Mouse (Mus musculus): ENCODE measurements around the gene Ptgir. TPM values are rescaled to one million over a fixed set of nuclear protein-coding genes. Genes with fewer than 3 reads are reported as not detected.

Gene Ptgir
- polyA plus RNA-seq, 1 experiment from 2014 or later = 2.1 TPM

DNA sequence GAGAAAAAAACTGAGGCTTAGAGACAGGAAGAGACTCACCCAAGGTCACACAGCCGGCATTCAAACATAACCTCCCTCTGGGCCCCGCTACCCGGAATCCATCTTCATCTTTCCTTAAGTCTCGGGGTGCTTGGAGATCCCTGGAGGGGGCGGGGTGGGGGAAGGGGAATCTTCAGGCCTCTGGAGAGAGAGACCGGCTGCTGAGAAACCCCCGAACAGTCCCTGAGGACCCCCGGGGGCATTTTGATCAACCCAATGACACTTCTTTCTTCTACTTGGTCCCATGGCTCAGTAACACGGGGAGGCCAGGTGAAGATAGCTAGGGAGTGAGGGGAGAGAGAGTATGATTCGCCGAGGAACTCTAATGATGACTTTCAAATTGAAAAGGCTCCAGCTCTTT, 30.3 kb upstream of the Ptgir start:
- H3K4me1 ChIP-seq = peaks cover 45% of the 10 kb centered on the region
- 8% methylated on average over 11 of the region's 11 CpGs for WGBS

DNA sequence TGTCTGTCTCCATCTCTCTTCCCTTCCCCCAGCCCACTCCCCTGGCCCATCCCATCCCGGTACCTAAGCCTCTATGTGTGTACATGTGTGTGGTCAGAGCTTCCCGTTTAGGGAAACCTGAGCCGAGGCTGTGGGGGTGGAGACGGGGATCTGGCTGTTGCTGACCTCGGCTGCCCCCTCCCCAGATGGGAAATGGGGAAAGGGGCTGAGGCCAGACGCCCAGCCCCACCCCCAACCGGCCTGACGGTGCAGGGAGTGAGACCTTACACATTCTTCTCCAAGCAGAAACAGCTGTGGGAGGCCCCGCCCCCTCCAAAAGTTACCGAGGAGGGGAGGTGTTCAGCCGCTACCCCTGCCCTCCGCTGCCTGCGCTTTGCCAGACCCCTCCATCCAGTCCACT, 29.7 kb upstream of the Ptgir start:
- no peaks in the 10 kb centered on the region for H3K9me3 ChIP-seq (replicated peaks)
- peaks cover 45% of the 10 kb centered on the region for H3K4me1 ChIP-seq
- peak overlapping the region; percentile 81 for H3K9ac ChIP-seq
- H3K27me3 ChIP-seq = no peaks in the 10 kb centered on the region
- peak overlapping the region; percentile 81 for H3K27ac ChIP-seq
- peak; percentile 3; the same call in 1 of the 2 replicates for ATAC-seq (replicated peaks; ENCODE audit: low FRiP score)
- peaks cover 14% of the 10 kb centered on the region; the same call in 1 of the 2 replicates for H3K36me3 ChIP-seq
- whole genome bisulfite sequencing = 3% methylated on average over 13 of the region's 13 CpGs
- H3K4me2 ChIP-seq = peak overlapping the region; percentile 96
- peak overlapping the region; percentile 81 for H3K4me3 ChIP-seq (replicated peaks)

More for the DNA sequence above, 30.3 kb upstream of the Ptgir start:
- H3K27me3 ChIP-seq = no peaks in the 10 kb centered on the region
- H3K9me3 ChIP-seq (replicated peaks) = no peaks in the 10 kb centered on the region
- peak overlapping the region; percentile 81 for H3K27ac ChIP-seq
- peaks cover 13% of the 10 kb centered on the region; the same call in 1 of the 2 replicates for H3K36me3 ChIP-seq
- no peak for ATAC-seq (replicated peaks; ENCODE audit: low FRiP score)
- peak overlapping the region; percentile 96 for H3K4me2 ChIP-seq
- peak overlapping the region; percentile 81 for H3K9ac ChIP-seq
- H3K4me3 ChIP-seq (replicated peaks) = peak overlapping the region; percentile 81

DNA sequence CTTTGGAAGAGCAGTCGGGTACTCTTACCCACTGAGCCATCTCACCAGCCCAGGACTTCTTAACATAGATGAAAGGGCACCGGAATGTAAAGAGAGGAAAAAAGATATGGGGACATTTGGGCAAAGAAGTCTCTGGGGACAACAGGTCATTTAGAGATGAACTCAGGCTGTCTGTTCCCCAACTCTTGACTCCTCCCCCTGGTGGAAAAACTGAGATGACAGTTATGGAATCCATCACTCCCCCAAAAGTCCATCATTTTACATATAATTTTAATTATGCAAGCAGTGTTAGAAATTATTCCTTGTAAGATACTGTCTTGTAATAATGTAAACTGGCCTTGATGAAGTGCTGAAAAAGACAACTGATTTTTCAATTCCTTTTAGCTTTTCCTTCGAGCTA, 28.6 kb upstream of the Ptgir start:
- H3K9ac ChIP-seq = no peak overlapping the region
- H3K9me3 ChIP-seq (replicated peaks) = no peaks in the 10 kb centered on the region
- no peak overlapping the region for H3K4me2 ChIP-seq
- no peak overlapping the region for H3K4me3 ChIP-seq (replicated peaks)
- 85% methylated on average over 3 of the region's 3 CpGs for WGBS
- ATAC-seq (replicated peaks; ENCODE audit: low FRiP score) = no peak
- H3K36me3 ChIP-seq = peaks cover 8% of the 10 kb centered on the region
- no peak overlapping the region for H3K27ac ChIP-seq
- peaks cover 45% of the 10 kb centered on the region for H3K4me1 ChIP-seq
- H3K27me3 ChIP-seq = no peaks in the 10 kb centered on the region

DNA sequence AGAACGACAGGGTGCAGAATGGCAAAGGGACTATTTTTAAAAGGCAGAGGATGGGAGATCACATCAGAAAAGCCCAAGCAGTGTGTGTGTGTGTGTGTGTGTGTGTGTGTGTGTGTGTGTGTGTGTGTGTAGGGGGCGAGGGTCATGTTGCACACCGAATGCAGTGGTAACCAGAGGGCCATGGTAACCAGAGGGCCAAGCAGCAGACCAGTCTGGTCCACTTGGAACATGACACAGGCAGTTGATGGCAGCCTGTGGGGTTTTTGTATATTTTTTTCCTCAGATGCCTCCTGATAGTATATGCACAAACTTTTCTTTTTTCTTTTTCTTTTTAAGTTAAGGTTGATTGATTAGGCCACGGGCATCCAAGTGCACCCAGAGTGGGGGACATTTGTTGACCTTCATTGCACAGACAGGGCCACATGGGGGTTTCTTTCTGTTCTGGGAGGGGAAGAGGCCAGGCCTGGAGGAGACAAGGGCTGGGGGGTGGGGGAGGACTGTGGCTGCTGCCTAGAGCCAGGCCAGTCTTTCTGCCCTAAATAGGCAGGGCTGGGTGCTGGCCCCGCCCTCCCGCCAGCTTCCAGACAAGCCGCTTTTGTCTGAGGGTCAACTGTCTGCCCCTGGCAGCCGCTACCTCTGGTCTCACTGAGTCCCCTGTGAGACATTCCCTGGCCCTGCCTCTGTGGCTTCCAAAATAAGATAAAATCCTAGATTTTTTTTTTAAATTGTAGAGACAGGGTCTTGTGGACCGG, 26.3 kb upstream of the Ptgir start:
- Histone ChIP-seq H3K4me3 (replicated peaks) (no peak overlapping the region), H3K4me1 (peaks cover 46% of the 10 kb centered on the region), H3K9ac (no peak overlapping the region), H3K9me3 (replicated peaks) (peaks cover 2% of the 10 kb centered on the region), H3K27me3 (peaks cover 10% of the 10 kb centered on the region), H3K4me2 (peak overlapping the region; percentile 22; the same call in 1 of the 2 replicates), H3K36me3 (peaks cover 28% of the 10 kb centered on the region), H3K27ac (peak overlapping the region; percentile 74)
- 29% methylated on average over 9 of the region's 9 CpGs for WGBS
- peak; percentile 26; the same call in 1 of the 2 replicates for ATAC-seq (replicated peaks; ENCODE audit: low FRiP score)

DNA sequence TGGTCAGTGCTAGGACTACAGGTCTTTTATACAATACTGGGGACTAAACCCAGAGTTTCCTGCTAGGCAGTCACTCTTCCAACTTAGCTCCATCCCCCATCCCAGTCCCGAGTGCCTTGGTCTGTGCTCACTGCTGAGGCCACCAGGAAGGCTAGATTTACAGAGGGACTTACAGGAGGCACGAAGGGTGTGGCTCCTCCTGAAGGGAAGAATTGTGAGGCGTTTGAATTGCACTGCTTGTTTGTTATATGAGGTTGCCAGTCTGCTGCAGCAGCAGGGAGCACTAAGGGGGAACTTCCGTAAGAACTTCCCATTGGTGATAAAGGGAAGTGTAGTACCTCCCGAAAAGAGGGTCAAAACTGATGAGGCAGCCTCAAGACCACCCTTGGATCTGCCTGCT, 25.7 kb upstream of the Ptgir start:
- no peak for ATAC-seq (replicated peaks; ENCODE audit: low FRiP score)
- H3K4me1 ChIP-seq = peaks cover 49% of the 10 kb centered on the region
- WGBS = 42% methylated on average over 5 of the region's 5 CpGs
- peak overlapping the region; percentile 22; the same call in 1 of the 2 replicates for H3K4me2 ChIP-seq
- peaks cover 17% of the 10 kb centered on the region for H3K27me3 ChIP-seq
- H3K9ac ChIP-seq = no peak overlapping the region
- H3K4me3 ChIP-seq (replicated peaks) = no peak overlapping the region
- H3K27ac ChIP-seq = peak overlapping the region; percentile 74
- peaks cover 9% of the 10 kb centered on the region for H3K9me3 ChIP-seq (replicated peaks)
- H3K36me3 ChIP-seq = peaks cover 35% of the 10 kb centered on the region

DNA sequence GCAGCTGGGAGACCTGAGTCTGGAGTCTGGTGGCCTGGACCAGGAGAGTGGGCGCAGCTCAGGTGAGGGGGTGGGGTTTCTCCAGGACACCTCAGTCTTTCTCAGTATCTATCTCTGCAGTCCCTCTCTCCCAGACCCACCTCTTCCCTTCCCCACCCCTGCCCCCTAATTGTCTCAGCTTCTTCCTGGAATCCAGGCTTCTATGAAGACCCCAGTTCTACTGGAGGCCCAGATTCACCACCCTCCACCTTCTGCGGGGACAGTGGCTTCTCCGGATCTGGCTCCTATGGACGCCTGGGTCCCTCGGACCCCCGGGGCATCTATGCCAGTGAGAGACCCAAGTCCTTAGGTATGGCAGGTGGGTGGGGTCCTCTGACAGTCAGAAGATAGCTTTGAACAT, 23.1 kb upstream of the Ptgir start:
- no peak overlapping the region for H3K4me2 ChIP-seq
- 96% methylated on average over 6 of the region's 6 CpGs for WGBS
- ATAC-seq (replicated peaks; ENCODE audit: low FRiP score) = no peak
- peaks cover 33% of the 10 kb centered on the region for H3K4me1 ChIP-seq
- no peak overlapping the region for H3K9ac ChIP-seq
- H3K4me3 ChIP-seq (replicated peaks) = no peak overlapping the region
- peaks cover 33% of the 10 kb centered on the region for H3K27me3 ChIP-seq
- peaks cover 59% of the 10 kb centered on the region for H3K36me3 ChIP-seq
- peaks cover 18% of the 10 kb centered on the region for H3K9me3 ChIP-seq (replicated peaks)
- no peak overlapping the region for H3K27ac ChIP-seq

DNA sequence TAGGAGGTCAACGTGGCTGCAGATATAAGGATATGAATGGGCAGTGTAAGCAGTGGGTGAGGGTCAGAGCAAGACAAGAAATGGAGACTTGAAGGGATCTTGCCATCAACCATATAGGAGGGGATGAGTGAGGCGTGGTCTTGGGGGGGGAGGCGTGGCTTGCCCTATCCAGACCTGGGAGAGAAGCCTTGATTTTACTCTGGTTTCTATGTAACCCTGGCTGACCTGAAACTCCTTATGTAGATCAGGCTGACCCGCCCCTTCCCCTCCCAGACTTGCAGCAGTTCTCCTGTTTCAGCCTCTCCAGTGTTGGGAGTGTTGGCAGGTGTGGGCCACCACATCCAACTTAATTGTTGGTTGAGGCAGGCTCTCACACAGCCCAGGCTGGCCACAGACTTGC, 22.0 kb upstream of the Ptgir start:
- Histone ChIP-seq H3K4me3 (replicated peaks) (no peak overlapping the region), H3K4me1 (peaks cover 24% of the 10 kb centered on the region), H3K36me3 (peaks cover 56% of the 10 kb centered on the region), H3K27ac (no peak overlapping the region), H3K4me2 (no peak overlapping the region), H3K9me3 (replicated peaks) (peaks cover 18% of the 10 kb centered on the region), H3K27me3 (peaks cover 33% of the 10 kb centered on the region), H3K9ac (no peak overlapping the region)
- no peak for ATAC-seq (replicated peaks; ENCODE audit: low FRiP score)
- 72% methylated on average over 4 of the region's 4 CpGs for WGBS

DNA sequence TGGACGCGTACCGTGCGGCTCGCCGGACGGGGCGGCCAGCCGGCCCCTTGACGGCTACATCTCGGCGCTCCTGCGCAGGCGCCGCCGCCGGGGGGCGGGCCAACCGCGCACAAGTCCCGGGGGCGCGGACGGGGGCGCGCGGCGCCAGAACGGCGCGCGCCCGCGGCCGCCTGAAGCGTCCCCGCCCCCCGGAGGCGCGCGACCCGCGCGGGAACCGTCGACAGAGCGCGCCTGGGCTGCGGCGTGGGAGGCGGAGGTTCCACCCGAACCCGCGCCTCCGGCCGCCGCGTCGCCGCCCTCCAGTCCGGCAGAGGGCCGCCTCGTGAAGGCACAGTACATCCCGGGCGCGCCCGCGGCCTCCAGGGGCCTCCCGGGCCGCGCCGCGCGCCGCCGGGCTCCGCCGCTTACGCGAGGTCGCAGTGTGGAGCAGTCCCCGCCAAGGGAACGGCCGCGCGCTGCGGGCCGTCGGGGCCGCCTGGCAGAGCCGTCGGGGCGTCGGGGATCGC, 21.0 kb upstream of the Ptgir start:
- Histone ChIP-seq H3K4me1 (peaks cover 17% of the 10 kb centered on the region), H3K9ac (no peak overlapping the region), H3K36me3 (peaks cover 56% of the 10 kb centered on the region), H3K4me3 (replicated peaks) (peak overlapping the region; percentile 38), H3K9me3 (replicated peaks) (peaks cover 18% of the 10 kb centered on the region), H3K27me3 (peaks cover 33% of the 10 kb centered on the region), H3K4me2 (peak overlapping the region; percentile 51), H3K27ac (no peak overlapping the region)
- WGBS = 23% methylated on average over 86 of the region's 95 CpGs
- peak; percentile 46 for ATAC-seq (replicated peaks; ENCODE audit: low FRiP score)

DNA sequence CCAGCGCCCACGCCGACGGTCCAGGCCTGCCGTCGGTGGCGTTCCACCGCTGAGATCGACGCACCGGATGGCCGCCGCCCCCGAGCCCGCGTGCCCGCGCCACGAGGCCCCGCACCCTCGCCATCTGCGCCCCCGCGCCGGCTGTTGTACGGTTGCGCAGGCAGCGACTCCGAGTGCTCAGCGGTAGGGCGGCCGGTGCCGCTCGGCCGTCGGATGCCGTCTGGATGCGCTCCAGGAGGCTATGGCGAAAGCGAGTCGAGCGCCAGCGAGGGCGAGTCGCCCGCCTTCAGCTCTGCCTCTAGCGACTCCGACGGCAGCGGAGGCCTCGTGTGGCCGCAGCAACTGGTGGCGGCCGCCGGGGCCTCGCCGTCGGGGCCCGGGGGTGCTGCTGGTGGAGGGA, 20.4 kb upstream of the Ptgir start:
- peaks cover 18% of the 10 kb centered on the region for H3K9me3 ChIP-seq (replicated peaks)
- 54% methylated on average over 59 of the region's 59 CpGs for WGBS
- H3K9ac ChIP-seq = no peak overlapping the region
- H3K4me3 ChIP-seq (replicated peaks) = peak overlapping the region; percentile 38
- no peak overlapping the region for H3K27ac ChIP-seq
- H3K36me3 ChIP-seq = peaks cover 56% of the 10 kb centered on the region
- H3K4me2 ChIP-seq = peak overlapping the region; percentile 51
- peaks cover 33% of the 10 kb centered on the region for H3K27me3 ChIP-seq
- H3K4me1 ChIP-seq = peaks cover 16% of the 10 kb centered on the region
- ATAC-seq (replicated peaks; ENCODE audit: low FRiP score) = no peak

DNA sequence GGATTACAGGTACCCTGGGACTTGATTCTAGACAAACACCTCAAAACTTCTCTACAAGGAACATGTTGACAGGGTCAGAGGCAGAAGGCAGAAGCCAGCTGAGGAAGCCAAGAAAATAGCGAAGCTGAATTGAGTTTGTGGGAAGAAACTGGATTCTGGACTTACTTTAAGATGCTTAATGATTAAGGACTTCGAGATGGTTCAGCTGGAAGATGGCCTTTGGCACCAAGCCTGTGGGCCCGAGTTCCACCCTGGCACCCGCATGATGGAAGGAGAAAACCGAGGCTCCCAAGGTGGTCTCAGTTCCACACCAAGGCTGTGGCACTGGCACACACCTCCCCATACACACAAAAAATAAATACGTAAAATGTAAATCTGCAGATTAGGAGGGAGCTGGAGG, 15.8 kb upstream of the Ptgir start:
- H3K27ac ChIP-seq = peak overlapping the region; percentile 91
- H3K9ac ChIP-seq = no peak overlapping the region
- peaks cover 25% of the 10 kb centered on the region for H3K36me3 ChIP-seq
- 25% methylated on average over 6 of the region's 6 CpGs for WGBS
- H3K27me3 ChIP-seq = peaks cover 43% of the 10 kb centered on the region
- ATAC-seq (replicated peaks; ENCODE audit: low FRiP score) = no peak
- H3K4me1 ChIP-seq = peaks cover 50% of the 10 kb centered on the region
- peaks cover 10% of the 10 kb centered on the region for H3K9me3 ChIP-seq (replicated peaks)
- peak overlapping the region; percentile 23 for H3K4me3 ChIP-seq (replicated peaks)
- peak overlapping the region; percentile 71 for H3K4me2 ChIP-seq

DNA sequence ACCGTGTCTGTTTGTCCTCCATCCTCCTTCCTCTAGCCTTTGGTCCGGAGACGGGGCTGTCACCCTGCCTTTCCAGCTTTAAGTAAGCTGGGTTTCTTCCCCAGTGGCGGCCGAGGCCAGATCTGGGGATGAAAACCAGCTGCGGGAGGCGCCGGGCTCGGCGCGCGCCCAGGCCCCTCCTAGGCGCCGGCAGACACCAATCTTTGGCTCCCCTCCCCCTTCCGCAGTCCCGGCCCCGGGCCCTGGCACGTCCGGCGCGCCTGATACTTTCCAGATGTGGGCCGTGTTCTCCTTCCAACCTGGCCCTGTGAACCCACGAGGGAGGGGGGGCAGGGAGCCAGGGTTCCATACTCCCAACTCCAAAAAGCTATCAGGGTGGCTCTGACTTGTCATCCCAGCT, 15.3 kb upstream of the Ptgir start:
- H3K27ac ChIP-seq = peak overlapping the region; percentile 91
- 0% methylated on average over 23 of the region's 23 CpGs for WGBS

DNA sequence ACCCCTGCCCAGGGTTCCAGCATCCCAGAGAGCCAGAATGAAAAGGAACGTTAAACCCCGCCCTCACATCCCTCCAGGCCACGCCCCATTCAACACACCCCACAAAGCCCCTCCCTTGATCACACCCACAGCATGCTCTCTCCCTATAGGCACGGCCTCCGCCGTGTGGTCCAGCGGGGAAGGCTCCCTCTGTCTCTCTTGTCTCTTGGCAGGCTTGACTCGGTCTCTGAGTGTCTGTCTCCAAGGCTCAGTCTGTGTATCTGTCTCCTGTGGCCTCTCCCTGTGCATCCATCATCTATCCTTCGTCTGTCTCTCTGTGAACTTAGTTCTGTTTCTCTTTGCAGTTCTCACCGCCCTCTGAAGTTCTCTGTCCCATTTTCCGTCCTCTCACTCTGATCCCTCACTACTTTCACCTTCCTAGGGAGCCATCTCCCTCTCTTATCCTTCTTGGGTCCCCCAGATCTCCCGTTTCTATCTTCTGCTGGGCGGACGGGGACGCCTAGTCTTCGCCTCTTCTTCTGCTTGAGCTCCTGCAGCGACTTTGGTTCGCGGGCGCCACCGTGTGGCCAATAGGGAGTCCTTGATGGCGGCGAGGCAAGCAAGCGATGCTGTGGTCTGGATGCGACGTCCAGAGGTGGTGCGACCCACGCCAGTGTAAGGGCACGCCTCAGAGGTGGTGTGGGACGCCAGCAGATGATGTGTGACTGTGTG, 14.5 kb upstream of the Ptgir start, which contains the start of gene Gng8:
Gene Gng8 (plus strand): TSS at position 146 of the 711 bp plus-strand sequence.
- ATAC-seq (replicated peaks; ENCODE audit: low FRiP score) = peak; percentile 83
- H3K27ac ChIP-seq = peak within 1 kb of the TSS; percentile 91

More for the DNA sequence above, 15.3 kb upstream of the Ptgir start:
- Histone ChIP-seq H3K9ac (no peak overlapping the region), H3K4me3 (replicated peaks) (peak overlapping the region; percentile 23), H3K9me3 (replicated peaks) (peaks cover 6% of the 10 kb centered on the region), H3K4me1 (peaks cover 49% of the 10 kb centered on the region), H3K27me3 (peaks cover 39% of the 10 kb centered on the region), H3K4me2 (peak overlapping the region; percentile 71), H3K36me3 (peaks cover 21% of the 10 kb centered on the region)
- peak; percentile 78 for ATAC-seq (replicated peaks; ENCODE audit: low FRiP score)

More for the DNA sequence above, 14.5 kb upstream of the Ptgir start, which contains the start of gene Gng8:
- Histone ChIP-seq H3K36me3 (peaks cover 12% of the 10 kb centered on the region), H3K9me3 (replicated peaks) (no peaks in the 10 kb centered on the region), H3K9ac (peak within 1 kb of the TSS; percentile 29), H3K27me3 (peaks cover 31% of the 10 kb centered on the region), H3K4me3 (replicated peaks) (peak within 1 kb of the TSS; percentile 42), H3K4me1 (peaks cover 49% of the 10 kb centered on the region), H3K4me2 (peak within 1 kb of the TSS; percentile 71)
- WGBS = under 1% methylated on average over 30 of the region's 30 CpGs

Measured in kidney, embryonic 15.5 days (tissue).